Mouse (Mus musculus) intestine, embryonic 16.5 days (tissue): ENCODE measurements around the gene Skap2. TPM values are rescaled to one million over a fixed set of nuclear protein-coding genes. Genes with fewer than 3 reads are reported as not detected.

Experiments used
- ATAC-seq: fragments of 200-750 bp; cut with Nextera tagmentation; 2 replicates; pipeline ENCODE4 v1.8.0; 2017; ENCODE audit warnings: moderate TSS enrichment, moderate library complexity
- H3K27ac ChIP-seq: fragments of 300-500 bp; sonication (generic); 2 replicates; pipeline ENCODE4 v1.5.1; 2014; ENCODE audit warnings: mild to moderate bottlenecking, low read length
- H3K27me3 ChIP-seq: fragments of 300-500 bp; sonication (generic); replicated peaks from 2 replicates; pipeline ENCODE4 v1.6.1; 2014; ENCODE audit warnings: low read length, control low read depth, mixed read lengths; ENCODE audit not compliant: control insufficient read depth, insufficient read depth
- H3K36me3 ChIP-seq: fragments of 300-500 bp; sonication (generic); 2 replicates; pipeline ENCODE4 v1.6.1; 2014; ENCODE audit warnings: low read length, control low read depth; ENCODE audit not compliant: control insufficient read depth, insufficient read depth
- H3K4me1 ChIP-seq: fragments of 300-500 bp; sonication (generic); 2 replicates; pipeline ENCODE4 v1.6.1; 2014; ENCODE audit warnings: low read length, control low read depth, mixed read lengths; ENCODE audit not compliant: control insufficient read depth, insufficient read depth
- H3K4me2 ChIP-seq: fragments of 300-500 bp; sonication (generic); 2 replicates; pipeline ENCODE4 v1.6.1; 2014; ENCODE audit warnings: low read depth, low read length, control low read depth
- H3K4me3 ChIP-seq: fragments of 300-500 bp; sonication (generic); 2 replicates; pipeline ENCODE4 v1.5.1; 2014; ENCODE audit warnings: mild to moderate bottlenecking, low read length
- H3K9ac ChIP-seq: fragments of 300-500 bp; sonication (generic); 2 replicates; pipeline ENCODE4 v1.6.1; 2014; ENCODE audit warnings: low read depth, low read length
- H3K9me3 ChIP-seq: fragments of 300-500 bp; sonication (generic); 2 replicates; pipeline ENCODE4 v1.6.1; 2016; ENCODE audit warnings: low read length, control low read depth; ENCODE audit not compliant: control insufficient read depth
- WGBS: fragments of 180-500 bp; shearing (Covaris S2); extraction: QIAGEN DNeasy Blood & Tissue Kit; methylation state at CpG from one replicate; pipeline ENCODE4 v1.1.7; 2014; 5-methylcytosine and 5-hydroxymethylcytosine counted together
- polyA plus RNA-seq: library from polyadenylated mRNA; unstranded; fragments of >200 nt; fragmentation: Nextera tagmentation; extraction: Ambion mirVana; gene quantifications from 2 replicates; pipeline ENCODE4 v1.2.1, GENCODE M21; 2015

Skap2 gene
- polyA plus RNA-seq, 1 experiment from 2014 or later, result 42.9 TPM

DNA sequence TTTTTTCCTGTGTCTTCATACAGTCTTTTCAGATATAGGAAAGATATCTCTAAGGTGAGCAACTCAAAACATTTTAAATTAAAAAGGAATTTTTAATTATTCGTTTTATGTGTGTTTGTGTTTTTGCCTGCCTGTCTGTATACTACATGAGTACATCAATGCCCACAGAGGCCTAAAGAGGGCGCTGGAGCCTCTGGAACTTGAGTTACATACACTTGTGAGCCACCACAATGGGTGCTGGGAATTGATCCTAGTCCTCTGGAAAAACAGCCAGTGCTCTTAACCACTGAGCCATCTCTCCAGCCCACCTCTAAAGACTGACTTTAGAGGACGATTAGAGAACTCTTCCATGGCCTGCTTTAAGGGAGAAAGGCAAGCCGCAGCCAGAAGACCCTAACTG lies 14.8 kb upstream of the Skap2 start:
- 84% methylated on average over 4 of the region's 4 CpGs for WGBS
- H3K36me3 ChIP-seq, result no peaks in the 10 kb centered on the region
- H3K4me3 ChIP-seq, result no peak overlapping the region
- no peak overlapping the region for H3K4me2 ChIP-seq
- ATAC-seq, result no peak
- H3K9me3 ChIP-seq, result no peaks in the 10 kb centered on the region; the same call in 1 of the 2 replicates
- H3K4me1 ChIP-seq, result no peaks in the 10 kb centered on the region
- no peak overlapping the region for H3K9ac ChIP-seq
- no peak overlapping the region for H3K27ac ChIP-seq
- H3K27me3 ChIP-seq, result no peaks in the 10 kb centered on the region

DNA sequence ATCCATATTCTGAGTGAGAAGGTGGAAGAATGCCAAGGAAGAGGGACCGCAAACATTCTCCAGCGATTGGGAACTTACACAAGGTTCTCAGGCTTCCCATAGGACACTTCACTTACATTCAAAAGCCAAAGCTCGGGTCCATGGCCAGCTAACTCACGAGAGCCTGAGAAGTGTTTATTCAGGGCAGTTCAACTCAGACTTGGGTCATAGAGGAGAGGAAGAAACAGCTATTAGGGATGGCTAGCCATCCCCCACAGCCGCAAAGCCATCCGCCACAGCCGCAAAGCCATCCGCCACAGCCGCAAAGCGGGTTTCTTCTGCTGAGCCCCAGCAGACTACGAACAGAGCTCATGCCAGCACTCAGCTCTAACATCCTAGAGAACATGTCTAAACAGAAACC lies 13.9 kb upstream of the Skap2 start:
- no peaks in the 10 kb centered on the region for H3K4me1 ChIP-seq
- no peak overlapping the region for H3K27ac ChIP-seq
- 73% methylated on average over 11 of the region's 11 CpGs for WGBS
- no peaks in the 10 kb centered on the region for H3K36me3 ChIP-seq
- no peak overlapping the region for H3K4me3 ChIP-seq
- no peaks in the 10 kb centered on the region; the same call in 1 of the 2 replicates for H3K9me3 ChIP-seq
- H3K9ac ChIP-seq, result no peak overlapping the region
- no peak overlapping the region for H3K4me2 ChIP-seq
- H3K27me3 ChIP-seq, result no peaks in the 10 kb centered on the region
- no peak for ATAC-seq

DNA sequence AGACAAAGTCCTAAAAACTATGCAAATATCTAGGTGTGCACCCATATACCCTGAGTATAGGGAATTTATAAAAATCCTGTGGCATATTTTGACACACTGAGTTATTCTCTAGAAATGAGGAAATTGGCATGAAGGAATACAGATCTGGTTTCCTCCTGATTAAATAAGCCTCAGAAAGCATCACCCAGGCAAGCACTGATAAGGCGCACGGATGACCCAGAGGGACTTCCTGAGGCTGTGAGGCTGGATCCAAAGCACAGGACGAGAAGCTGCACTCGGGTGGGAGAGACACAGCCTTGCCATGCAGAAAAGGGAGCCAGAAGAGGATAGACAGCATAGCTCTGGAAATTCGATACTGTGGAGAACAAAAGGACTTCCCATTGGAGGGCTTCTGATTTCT lies 12.4 kb upstream of the Skap2 start:
- H3K4me3 ChIP-seq, result no peak overlapping the region
- H3K27me3 ChIP-seq, result no peaks in the 10 kb centered on the region
- H3K9me3 ChIP-seq, result no peaks in the 10 kb centered on the region; the same call in 1 of the 2 replicates
- H3K36me3 ChIP-seq, result no peaks in the 10 kb centered on the region
- H3K9ac ChIP-seq, result no peak overlapping the region
- no peak overlapping the region for H3K4me2 ChIP-seq
- WGBS, result 42% methylated on average over 5 of the region's 5 CpGs
- no peaks in the 10 kb centered on the region for H3K4me1 ChIP-seq
- no peak for ATAC-seq
- no peak overlapping the region for H3K27ac ChIP-seq

DNA sequence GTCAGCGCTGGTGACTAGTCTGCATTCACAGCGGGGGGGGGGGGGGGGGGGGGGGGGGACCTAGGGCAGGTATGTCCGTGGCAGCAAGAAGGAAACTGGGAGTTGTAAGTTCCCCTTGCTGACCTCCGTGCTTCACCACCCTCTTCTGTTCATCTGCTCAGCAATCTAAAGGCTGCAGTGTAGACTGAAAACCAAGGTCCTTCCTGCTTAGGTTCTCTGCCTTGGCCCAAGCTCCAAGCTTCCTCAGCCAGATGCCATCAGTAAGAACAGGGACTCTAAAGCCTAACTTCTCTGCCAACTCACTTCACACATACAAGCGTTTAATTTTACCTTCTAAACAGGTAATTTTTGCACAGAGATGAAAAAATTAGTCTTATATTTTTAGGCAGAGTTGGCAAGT lies 10.0 kb upstream of the Skap2 start:
- no peak overlapping the region for H3K4me2 ChIP-seq
- no peak for ATAC-seq
- H3K4me3 ChIP-seq, result no peak overlapping the region
- H3K27ac ChIP-seq, result no peak overlapping the region
- no peaks in the 10 kb centered on the region for H3K36me3 ChIP-seq
- no peaks in the 10 kb centered on the region; the same call in 1 of the 2 replicates for H3K9me3 ChIP-seq
- H3K27me3 ChIP-seq, result no peaks in the 10 kb centered on the region
- H3K9ac ChIP-seq, result no peak overlapping the region
- 46% methylated on average over 4 of the region's 5 CpGs for WGBS
- no peaks in the 10 kb centered on the region for H3K4me1 ChIP-seq

DNA sequence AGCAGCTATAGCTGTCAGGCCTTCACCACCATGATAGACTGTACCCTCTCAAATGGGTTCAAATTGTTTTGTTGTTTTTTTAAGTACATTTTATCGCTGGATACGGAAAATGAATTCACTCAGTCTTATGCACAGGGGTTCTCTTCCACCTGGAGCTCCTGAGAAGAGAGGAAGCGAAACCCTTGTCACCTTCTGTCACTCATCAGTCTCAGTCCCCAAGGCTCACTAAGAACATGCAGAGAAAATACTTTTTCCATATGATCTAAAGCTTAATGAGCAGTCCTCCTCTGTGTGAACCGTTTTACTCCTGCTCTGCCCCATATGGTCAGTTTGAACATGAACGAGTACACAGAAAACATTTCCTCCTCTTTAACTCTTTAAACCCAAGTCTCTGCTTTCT lies 7.9 kb upstream of the Skap2 start:
- H3K9me3 ChIP-seq, result no peaks in the 10 kb centered on the region
- 77% methylated on average over 5 of the region's 5 CpGs for WGBS
- no peak for ATAC-seq
- H3K4me1 ChIP-seq, result no peaks in the 10 kb centered on the region
- H3K9ac ChIP-seq, result no peak overlapping the region
- no peaks in the 10 kb centered on the region for H3K27me3 ChIP-seq
- H3K36me3 ChIP-seq, result no peaks in the 10 kb centered on the region
- no peak overlapping the region for H3K4me2 ChIP-seq
- no peak overlapping the region for H3K4me3 ChIP-seq
- H3K27ac ChIP-seq, result no peak overlapping the region

DNA sequence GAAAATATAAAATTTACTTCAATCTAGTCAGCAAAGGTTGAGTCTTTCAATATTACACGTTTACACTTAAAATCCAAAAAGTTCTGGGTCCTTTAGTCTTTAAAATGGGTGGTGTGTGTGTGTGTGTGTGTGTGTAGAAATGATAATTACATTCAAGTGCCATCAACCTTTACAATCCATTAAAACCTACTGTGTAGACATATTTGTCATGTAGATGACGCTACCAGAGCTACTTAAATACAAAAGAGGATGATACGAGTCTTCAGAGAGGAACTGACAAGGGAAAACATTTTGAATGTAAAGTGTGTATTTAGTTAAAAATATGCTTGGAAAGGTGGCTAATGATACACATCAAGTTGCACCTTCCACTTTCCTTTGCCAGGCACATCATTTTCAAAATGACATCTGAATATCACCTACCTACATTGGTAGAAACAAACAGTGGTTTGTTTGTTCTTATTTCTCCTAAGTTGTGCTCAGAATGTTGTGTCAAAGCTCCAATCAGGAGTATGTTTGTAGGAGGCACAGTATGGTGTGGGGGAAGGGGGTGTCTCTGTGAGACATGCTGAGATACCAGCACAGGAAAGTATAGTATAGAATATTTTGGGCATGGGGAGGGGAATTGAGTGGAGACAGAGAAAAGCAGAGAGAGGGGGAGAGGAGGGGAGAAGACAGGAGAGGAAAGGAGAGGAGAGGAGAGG lies 1.0 kb upstream of the Skap2 start:
- H3K27ac ChIP-seq, result no peak overlapping the region
- no peak for ATAC-seq
- H3K4me3 ChIP-seq, result peak overlapping the region; percentile 78
- H3K9ac ChIP-seq, result peak overlapping the region; percentile 71
- H3K9me3 ChIP-seq, result no peaks in the 10 kb centered on the region
- H3K36me3 ChIP-seq, result no peaks in the 10 kb centered on the region
- WGBS, result 13% methylated on average over 3 of the region's 3 CpGs
- no peaks in the 10 kb centered on the region for H3K27me3 ChIP-seq
- H3K4me2 ChIP-seq, result peak overlapping the region; percentile 80
- H3K4me1 ChIP-seq, result peaks cover 3% of the 10 kb centered on the region

DNA sequence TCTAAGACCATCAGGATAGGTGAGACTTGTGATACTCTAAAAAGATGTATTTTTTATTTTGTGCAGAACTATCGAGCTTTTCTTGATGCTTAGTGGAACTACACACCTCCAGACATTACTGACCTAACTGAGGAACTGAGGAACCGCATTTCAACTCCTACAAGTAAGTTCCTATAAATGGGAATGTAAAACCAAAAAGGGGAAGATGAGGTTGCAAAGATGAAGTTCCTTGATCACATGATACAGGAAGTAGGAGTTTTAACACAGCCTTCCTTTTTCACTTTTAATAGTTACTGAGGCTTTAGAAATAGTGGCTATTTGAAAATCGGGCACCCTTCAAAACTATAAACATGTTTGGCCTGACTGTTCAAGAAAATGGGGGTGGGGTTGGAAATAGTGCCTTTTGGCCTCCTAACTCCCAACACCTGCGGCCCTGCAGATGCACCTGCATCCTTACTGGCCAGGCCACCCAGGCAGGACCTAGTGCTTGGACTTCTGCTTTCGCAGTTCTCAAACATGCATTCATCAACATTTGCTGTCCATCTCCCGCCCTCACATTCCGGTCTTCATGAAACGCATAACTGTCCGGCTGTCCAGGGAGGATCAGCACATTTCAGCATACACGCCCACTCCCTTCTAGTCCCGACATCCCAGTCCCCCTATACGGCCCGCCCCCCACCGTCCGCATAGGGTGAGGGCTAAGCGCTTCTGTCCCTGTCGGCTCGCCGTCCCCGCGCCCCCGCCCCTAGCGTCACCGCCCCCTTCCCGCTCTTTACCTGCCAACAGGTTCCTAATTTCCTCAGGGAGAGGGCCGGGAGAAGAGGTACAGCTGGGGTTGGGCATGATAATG lies 565 bp downstream of the Skap2 start:
- H3K27me3 ChIP-seq, result peaks cover 4% of the 10 kb centered on the region; the same call in 1 of the 2 replicates
- H3K9ac ChIP-seq, result peak overlapping the region; percentile 75
- H3K9me3 ChIP-seq, result no peaks in the 10 kb centered on the region
- peak; percentile 85 for ATAC-seq
- H3K4me3 ChIP-seq, result peak overlapping the region; percentile 78
- H3K4me2 ChIP-seq, result peak overlapping the region; percentile 80
- peaks cover 9% of the 10 kb centered on the region for H3K4me1 ChIP-seq
- peak overlapping the region; percentile 59 for H3K27ac ChIP-seq
- WGBS, result 6% methylated on average over 26 of the region's 26 CpGs
- no peaks in the 10 kb centered on the region for H3K36me3 ChIP-seq

DNA sequence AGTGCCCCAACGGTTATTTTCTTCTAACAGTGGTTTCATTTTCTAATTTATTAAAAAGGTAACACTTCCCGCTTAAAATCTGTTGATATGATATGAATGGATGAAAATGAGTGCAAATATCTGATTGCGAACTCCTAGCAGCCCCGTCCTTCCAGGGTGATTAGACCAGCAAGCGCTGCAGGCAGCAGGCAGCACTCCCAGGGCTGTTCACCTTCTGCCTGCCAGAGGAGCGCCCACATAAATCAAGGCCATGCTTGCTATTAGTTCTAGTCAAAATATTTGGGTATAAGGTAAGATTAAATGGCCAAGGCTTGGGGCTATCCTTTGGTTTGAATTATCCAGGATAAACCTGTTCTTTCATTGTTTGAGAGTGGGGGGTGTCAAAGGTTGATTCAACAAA lies 3.0 kb downstream of the Skap2 start:
- Histone ChIP-seq H3K36me3 (no peaks in the 10 kb centered on the region), H3K9ac (no peak overlapping the region; the same call in 1 of the 2 replicates), H3K27ac (no peak overlapping the region), H3K4me3 (no peak overlapping the region), H3K4me1 (peaks cover 18% of the 10 kb centered on the region), H3K27me3 (peaks cover 6% of the 10 kb centered on the region; the same call in 1 of the 2 replicates), H3K9me3 (no peaks in the 10 kb centered on the region), H3K4me2 (no peak overlapping the region)
- WGBS, result 59% methylated on average over 6 of the region's 6 CpGs
- no peak for ATAC-seq

DNA sequence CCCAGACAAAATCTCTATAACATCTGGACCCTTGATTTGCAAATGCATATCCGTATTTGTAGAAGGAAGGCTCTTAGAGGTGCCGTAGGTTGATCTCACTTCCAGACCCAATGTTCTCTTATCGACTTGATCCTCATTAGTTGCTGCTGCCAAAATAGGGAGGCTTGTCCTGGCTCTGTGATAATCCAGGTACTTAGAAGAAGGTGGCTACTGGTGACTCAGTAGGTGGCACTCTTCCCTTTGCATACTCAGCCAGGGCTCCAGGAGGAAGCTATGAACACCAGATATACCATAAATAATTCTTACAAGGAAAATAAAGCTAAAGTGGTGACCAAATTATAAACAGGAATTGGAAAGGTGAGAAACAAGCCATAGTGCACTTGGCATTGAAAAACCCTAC lies 3.6 kb downstream of the Skap2 start:
- no peak for ATAC-seq
- Histone ChIP-seq H3K27me3 (peaks cover 6% of the 10 kb centered on the region; the same call in 1 of the 2 replicates), H3K4me3 (no peak overlapping the region), H3K4me2 (no peak overlapping the region), H3K9ac (no peak overlapping the region), H3K36me3 (no peaks in the 10 kb centered on the region), H3K9me3 (no peaks in the 10 kb centered on the region), H3K27ac (no peak overlapping the region), H3K4me1 (peaks cover 18% of the 10 kb centered on the region)
- WGBS, result 50% methylated on average over 3 of the region's 3 CpGs
